Mouse (Mus musculus): ENCODE results near the gene Dip2b. TPM values are rescaled to one million over a fixed set of nuclear protein-coding genes. Genes with fewer than 3 reads are reported as not detected.

Gene Dip2b
- polyA plus RNA-seq, 1 experiment from 2014 or later = 5.0 TPM

GRCm38 (mm10) chr15:100063229-100063773 lies 24.8 kb downstream of the Dip2b start:
- Histone ChIP-seq H3K27ac (ENCODE audit: low read depth, low read length) (peak overlapping the region; percentile 50), H3K4me2 (replicated peaks; ENCODE audit: low read depth) (0 out of 2 replicates have a peak overlapping the region, but pooled peaks have one; percentile 0), H3K36me3 (ENCODE audit: control insufficient read depth, insufficient read depth) (0 out of 2 replicates have a peak, but pooled peaks cover 3% of the 10 kb centered on the region), H3K4me1 (replicated peaks; ENCODE audit: control insufficient read depth, insufficient read depth, low read length) (0 out of 2 replicates have a peak, but pooled peaks cover 4% of the 10 kb centered on the region), H3K27me3 (replicated peaks; ENCODE audit: control insufficient read depth, insufficient read depth, low read length) (no peaks in the 10 kb centered on the region), H3K9ac (ENCODE audit: low read depth, low read length) (no peak overlapping the region), H3K9me3 (ENCODE audit: control insufficient read depth) (no peaks in the 10 kb centered on the region), H3K4me3 (ENCODE audit: low read depth, low read length) (no peak overlapping the region)
- peak; percentile 89 for ATAC-seq
- TF ChIP-seq CTCF (IDR thresholded peaks at IDR 0.05; ENCODE audit: low read depth) = no peak
- WGBS = 50% methylated on average over 13 of the region's 13 CpGs

GRCm38 (mm10) chr15:100066702-100067101 lies 28.2 kb downstream of the Dip2b start:
- Histone ChIP-seq H3K27me3 (replicated peaks; ENCODE audit: control insufficient read depth, insufficient read depth, low read length) (no peaks in the 10 kb centered on the region), H3K9ac (ENCODE audit: low read depth, low read length) (no peak overlapping the region), H3K36me3 (ENCODE audit: control insufficient read depth, insufficient read depth) (no peaks in the 10 kb centered on the region), H3K4me3 (ENCODE audit: low read depth, low read length) (peak overlapping the region; percentile 1; the same call in 1 of the 2 replicates), H3K27ac (ENCODE audit: low read depth, low read length) (peak overlapping the region; percentile 31), H3K4me1 (replicated peaks; ENCODE audit: control insufficient read depth, insufficient read depth, low read length) (0 out of 2 replicates have a peak, but pooled peaks cover 4% of the 10 kb centered on the region), H3K9me3 (ENCODE audit: control insufficient read depth) (no peaks in the 10 kb centered on the region), H3K4me2 (replicated peaks; ENCODE audit: low read depth) (peak overlapping the region; percentile 46)
- ATAC-seq = peak; percentile 58
- no peak for TF ChIP-seq CTCF (IDR thresholded peaks at IDR 0.05; ENCODE audit: low read depth)
- WGBS = 25% methylated on average over 9 of the region's 9 CpGs

- Histone ChIP-seq H3K27ac (ENCODE audit: low read depth, low read length) (no peak overlapping the region), H3K9me3 (ENCODE audit: control insufficient read depth) (no peaks in the 10 kb centered on the region), H3K4me1 (replicated peaks; ENCODE audit: control insufficient read depth, insufficient read depth, low read length) (peaks cover 8% of the 10 kb centered on the region; the same call in 1 of the 2 replicates), H3K4me3 (ENCODE audit: low read depth, low read length) (no peak overlapping the region), H3K36me3 (ENCODE audit: control insufficient read depth, insufficient read depth) (no peaks in the 10 kb centered on the region), H3K4me2 (replicated peaks; ENCODE audit: low read depth) (no peak overlapping the region), H3K9ac (ENCODE audit: low read depth, low read length) (no peak overlapping the region), H3K27me3 (replicated peaks; ENCODE audit: control insufficient read depth, insufficient read depth, low read length) (no peaks in the 10 kb centered on the region)
- ATAC-seq = no peak
- 94% methylated on average over 4 of the region's 4 CpGs for WGBS
- no peak for TF ChIP-seq CTCF (IDR thresholded peaks at IDR 0.05; ENCODE audit: low read depth)
These were observed 30.6 kb downstream of the Dip2b start for GRCm38 (mm10) chr15:100069101-100069500.

- H3K4me1 ChIP-seq (replicated peaks; ENCODE audit: control insufficient read depth, insufficient read depth, low read length) = peaks cover 8% of the 10 kb centered on the region; the same call in 1 of the 2 replicates
- H3K36me3 ChIP-seq (ENCODE audit: control insufficient read depth, insufficient read depth) = no peaks in the 10 kb centered on the region
- WGBS = 80% methylated on average over 8 of the region's 8 CpGs
- no peaks in the 10 kb centered on the region for H3K27me3 ChIP-seq (replicated peaks; ENCODE audit: control insufficient read depth, insufficient read depth, low read length)
- TF ChIP-seq CTCF (IDR thresholded peaks at IDR 0.05; ENCODE audit: low read depth) = no peak
- H3K9ac ChIP-seq (ENCODE audit: low read depth, low read length) = no peak overlapping the region
- H3K4me3 ChIP-seq (ENCODE audit: low read depth, low read length) = no peak overlapping the region
- no peaks in the 10 kb centered on the region for H3K9me3 ChIP-seq (ENCODE audit: control insufficient read depth)
- no peak for ATAC-seq
- H3K27ac ChIP-seq (ENCODE audit: low read depth, low read length) = no peak overlapping the region
- H3K4me2 ChIP-seq (replicated peaks; ENCODE audit: low read depth) = no peak overlapping the region
These were observed 31.6 kb downstream of the Dip2b start for GRCm38 (mm10) chr15:100070021-100070420.

- Histone ChIP-seq H3K4me2 (replicated peaks; ENCODE audit: low read depth) (no peak overlapping the region), H3K27me3 (replicated peaks; ENCODE audit: control insufficient read depth, insufficient read depth, low read length) (no peaks in the 10 kb centered on the region), H3K36me3 (ENCODE audit: control insufficient read depth, insufficient read depth) (no peaks in the 10 kb centered on the region), H3K4me1 (replicated peaks; ENCODE audit: control insufficient read depth, insufficient read depth, low read length) (peaks cover 13% of the 10 kb centered on the region; the same call in 1 of the 2 replicates), H3K9ac (ENCODE audit: low read depth, low read length) (no peak overlapping the region), H3K4me3 (ENCODE audit: low read depth, low read length) (no peak overlapping the region), H3K9me3 (ENCODE audit: control insufficient read depth) (no peaks in the 10 kb centered on the region), H3K27ac (ENCODE audit: low read depth, low read length) (no peak overlapping the region)
- no peak for TF ChIP-seq CTCF (IDR thresholded peaks at IDR 0.05; ENCODE audit: low read depth)
- WGBS = 50% methylated on average over 3 of the region's 3 CpGs
- ATAC-seq = peak; percentile 72
These were observed 33.4 kb downstream of the Dip2b start for GRCm38 (mm10) chr15:100071819-100072218.

GRCm38 (mm10) chr15:100073696-100074453 lies 35.4 kb downstream of the Dip2b start:
- H3K27ac ChIP-seq (ENCODE audit: low read depth, low read length) = peak overlapping the region; percentile 28; the same call in 1 of the 2 replicates
- no peak overlapping the region for H3K4me3 ChIP-seq (ENCODE audit: low read depth, low read length)
- 64% methylated on average over 9 of the region's 9 CpGs for whole genome bisulfite sequencing
- H3K9ac ChIP-seq (ENCODE audit: low read depth, low read length) = no peak overlapping the region
- peaks cover 9% of the 10 kb centered on the region; the same call in 1 of the 2 replicates for H3K4me1 ChIP-seq (replicated peaks; ENCODE audit: control insufficient read depth, insufficient read depth, low read length)
- no peaks in the 10 kb centered on the region for H3K9me3 ChIP-seq (ENCODE audit: control insufficient read depth)
- TF ChIP-seq CTCF (IDR thresholded peaks at IDR 0.05; ENCODE audit: low read depth) = no peak
- no peaks in the 10 kb centered on the region for H3K36me3 ChIP-seq (ENCODE audit: control insufficient read depth, insufficient read depth)
- no peaks in the 10 kb centered on the region for H3K27me3 ChIP-seq (replicated peaks; ENCODE audit: control insufficient read depth, insufficient read depth, low read length)
- no peak overlapping the region for H3K4me2 ChIP-seq (replicated peaks; ENCODE audit: low read depth)
- ATAC-seq = no peak

Data from intestine, postnatal 0 days (tissue).